Mouse (Mus musculus) MEL (cell line): ENCODE measurements at regions not wholly inside any gene's neighbourhood (a gene's known extent, or its start where the extent isn't known, plus 50 kb on each side); places are given as distances from the start of the nearest gene placed in this dataset.
A peak's percentile ranks its signal among the peaks of the same experiment; 100 is the strongest.

Source experiments
- DNase-seq: peaks from one replicate; pipeline ENCODE4 v3.0.0; 2011; ENCODE audit warnings: low read depth, low spot score
- H3K27ac ChIP-seq: 2 replicates; pipeline ENCODE4 v1.5.1; 2012; ENCODE audit warnings: low read depth, mild to moderate bottlenecking, control low read depth, low read length, moderate library complexity; ENCODE audit not compliant: control insufficient read depth
- H3K27me3 ChIP-seq, 2 experiments: fragments of 150-350 bp in 1 of 2; sonication (generic) in 1 of 2; 2 replicates each; pipeline ENCODE4 v1.6.1; 2012; ENCODE audit warnings: low read length in 2 of 2, mild to moderate bottlenecking in 2 of 2, improper control_type of control experiment in 1 of 2, moderate library complexity in 1 of 2; ENCODE audit not compliant: insufficient read depth in 2 of 2, control insufficient read depth in 1 of 2
- H3K36me3 ChIP-seq, 2 experiments: 2 replicates each; pipeline ENCODE4 v1.6.1; 2012 to 2014; ENCODE audit warnings: low read length in 2 of 2, improper control_type of control experiment in 1 of 2, inconsistent platforms in 1 of 2, mild to moderate bottlenecking in 1 of 2; ENCODE audit not compliant: insufficient read depth in 2 of 2, control insufficient read depth in 1 of 2
- H3K4me1 ChIP-seq, 2 experiments: fragments of 150-350 bp in 1 of 2; sonication (generic) in 1 of 2; 2 replicates each; pipeline ENCODE4 v1.6.1; 2012; ENCODE audit warnings: low read length in 2 of 2, improper control_type of control experiment in 1 of 2, mild to moderate bottlenecking in 1 of 2; ENCODE audit not compliant: insufficient read depth in 2 of 2, control insufficient read depth in 1 of 2
- H3K4me3 ChIP-seq, 2 experiments: fragments of 150-350 bp in 1 of 2; sonication (generic) in 1 of 2; 2 replicates each; pipeline ENCODE4 v1.5.1; 2012; ENCODE audit warnings: low read depth in 2 of 2, low read length in 2 of 2, mild to moderate bottlenecking in 2 of 2, moderate library complexity in 2 of 2, control low read depth in 1 of 2, improper control_type of control experiment in 1 of 2; ENCODE audit not compliant: control insufficient read depth in 1 of 2, insufficient read depth in 1 of 2
- H3K79me2 ChIP-seq: 2 replicates; pipeline ENCODE4 v1.6.1; 2012; ENCODE audit warnings: mild to moderate bottlenecking, low read length, moderate library complexity; ENCODE audit not compliant: control insufficient read depth, poor library complexity, insufficient read depth
- H3K9ac ChIP-seq: 2 replicates; pipeline ENCODE4 v1.6.1; 2012; ENCODE audit warnings: low read depth, mild to moderate bottlenecking, control low read depth, low read length, moderate library complexity; ENCODE audit not compliant: control insufficient read depth, poor library complexity, severe bottlenecking
- H3K9me3 ChIP-seq: fragments of 150-350 bp; sonication (generic); replicated peaks from 2 replicates; pipeline ENCODE4 v1.6.1; 2012; ENCODE audit warnings: mild to moderate bottlenecking, low read length, improper control_type of control experiment, moderate library complexity; ENCODE audit not compliant: insufficient read depth
- BHLHE40 ChIP-seq: IDR thresholded peaks from 2 replicates; pipeline ENCODE4 v1.6.1; 2012; ENCODE audit warnings: low read depth, mild to moderate bottlenecking, inconsistent platforms, low read length, improper control_type of control experiment, borderline replicate concordance
- CHD1 ChIP-seq: IDR thresholded peaks from 2 replicates; pipeline ENCODE4 v1.6.1; 2012; ENCODE audit warnings: low read depth, mild to moderate bottlenecking, inconsistent platforms, low read length, improper control_type of control experiment
- CHD2 ChIP-seq: IDR thresholded peaks from 2 replicates; pipeline ENCODE4 v1.6.1; 2011; ENCODE audit warnings: low read length, improper control_type of control experiment
- EP300 ChIP-seq, 2 experiments: IDR thresholded peaks; 2 replicates each; pipeline ENCODE4 v1.6.1; 2011; ENCODE audit warnings: improper control_type of control experiment in 2 of 2, low read length in 2 of 2, low read depth in 1 of 2, mild to moderate bottlenecking in 1 of 2
- ETS1 ChIP-seq: IDR thresholded peaks from 2 replicates; pipeline ENCODE4 v1.6.1; 2012; ENCODE audit warnings: low read depth, mild to moderate bottlenecking, inconsistent platforms, low read length, improper control_type of control experiment, moderate library complexity
- GABPA ChIP-seq: IDR thresholded peaks from 2 replicates; pipeline ENCODE4 v1.6.1; 2012; ENCODE audit warnings: low read depth, mild to moderate bottlenecking, inconsistent platforms, low read length, improper control_type of control experiment, moderate library complexity
- GATA1 ChIP-seq: IDR thresholded peaks from 2 replicates; pipeline ENCODE4 v1.6.1; 2011; ENCODE audit warnings: low read depth, low read length, improper control_type of control experiment
- JUND ChIP-seq: IDR thresholded peaks from 2 replicates; pipeline ENCODE4 v1.6.1; 2011; ENCODE audit warnings: low read depth, mild to moderate bottlenecking, improper control_type of control experiment, low read length
- KAT2A ChIP-seq: conservative IDR thresholded peaks from 2 replicates; pipeline ENCODE4 v1.6.1; 2012; ENCODE audit warnings: low read depth, low read length, improper control_type of control experiment, inconsistent platforms
- MAZ ChIP-seq: IDR thresholded peaks from 2 replicates; pipeline ENCODE4 v1.6.1; 2012; ENCODE audit warnings: low read depth, mild to moderate bottlenecking, inconsistent platforms, low read length, improper control_type of control experiment
- MYB ChIP-seq: IDR thresholded peaks from 2 replicates; pipeline ENCODE4 v1.6.1; 2011; ENCODE audit warnings: mild to moderate bottlenecking, low read depth, low read length, improper control_type of control experiment
- POLR2AphosphoS5 ChIP-seq: IDR thresholded peaks from 2 replicates; pipeline ENCODE4 v1.6.1; 2012; ENCODE audit warnings: low read depth, borderline replicate concordance, mild to moderate bottlenecking, inconsistent platforms, low read length, moderate library complexity, mixed read lengths
- RCOR1 ChIP-seq: IDR thresholded peaks from 2 replicates; pipeline ENCODE4 v1.6.1; 2012; ENCODE audit warnings: low read depth, mild to moderate bottlenecking, inconsistent platforms, low read length, improper control_type of control experiment
- SIN3A ChIP-seq: IDR thresholded peaks from 2 replicates; pipeline ENCODE4 v1.6.1; 2012; ENCODE audit warnings: low read length, improper control_type of control experiment, inconsistent platforms
- TAL1 ChIP-seq: IDR thresholded peaks from 2 replicates; pipeline ENCODE4 v1.6.1; 2012; ENCODE audit warnings: mild to moderate bottlenecking, inconsistent platforms, low read length, moderate library complexity, mixed read lengths
- TBP ChIP-seq: IDR thresholded peaks from 2 replicates; pipeline ENCODE4 v1.8.0; 2011; ENCODE audit warnings: low read depth, low read length, improper control_type of control experiment
- TCF12 ChIP-seq: IDR thresholded peaks from 2 replicates; pipeline ENCODE4 v1.6.1; 2014; ENCODE audit warnings: low read depth, mild to moderate bottlenecking, inconsistent platforms, low read length, improper control_type of control experiment, moderate library complexity
- UBTF ChIP-seq: IDR thresholded peaks from 2 replicates; pipeline ENCODE4 v1.6.1; 2012; ENCODE audit warnings: low read depth, mild to moderate bottlenecking, inconsistent platforms, low read length, improper control_type of control experiment, moderate library complexity, borderline replicate concordance; ENCODE audit not compliant: insufficient read depth
- USF2 ChIP-seq, 2 experiments: IDR thresholded peaks; 2 replicates each; pipeline ENCODE4 v1.6.1; 2011 to 2012; ENCODE audit warnings: improper control_type of control experiment in 2 of 2, low read length in 2 of 2, borderline replicate concordance in 1 of 2, inconsistent platforms in 1 of 2, low read depth in 1 of 2, mild to moderate bottlenecking in 1 of 2; ENCODE audit not compliant: insufficient read depth in 1 of 2
- ZKSCAN1 ChIP-seq: IDR thresholded peaks from 2 replicates; pipeline ENCODE4 v1.6.1; 2012; ENCODE audit warnings: low read depth, mild to moderate bottlenecking, inconsistent platforms, low read length, improper control_type of control experiment, moderate library complexity
- ZMIZ1 ChIP-seq: IDR thresholded peaks from 2 replicates; pipeline ENCODE4 v1.6.1; 2012; ENCODE audit warnings: low read depth, mild to moderate bottlenecking, inconsistent platforms, low read length, improper control_type of control experiment, moderate library complexity
- ZNF384 ChIP-seq: IDR thresholded peaks from 2 replicates; pipeline ENCODE4 v1.6.1; 2012; ENCODE audit warnings: low read depth, mild to moderate bottlenecking, inconsistent platforms, low read length, improper control_type of control experiment

DNA sequence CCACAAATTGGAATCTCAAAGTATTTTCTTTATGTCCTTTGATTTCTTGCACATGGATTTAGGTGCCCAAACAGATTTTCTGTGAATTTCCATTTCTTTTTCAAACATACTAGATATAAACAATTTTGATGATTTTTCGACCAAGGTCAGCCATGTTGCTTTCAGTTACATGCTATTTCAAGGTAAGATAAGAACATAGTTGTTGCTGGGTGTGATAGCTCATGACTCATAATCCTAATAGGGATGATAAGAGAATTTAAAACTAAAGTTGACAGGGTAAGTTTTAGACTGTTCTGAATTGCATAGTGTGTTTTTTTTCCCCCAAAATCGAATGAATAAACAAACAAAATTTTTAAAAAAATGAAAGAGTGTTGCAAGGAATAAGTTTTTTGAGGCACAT lies 579.9 kb upstream of the Zfp960 start:
- DNase-seq, result peak; percentile 47
- Histone ChIP-seq H3K36me3 (peaks cover 0 to 24% of the 10 kb centered on the region in 2 experiments; a peak in 2 of 4 replicates), H3K27ac (peak overlapping the region; percentile 77), H3K27me3 (no peaks in the 10 kb centered on the region), H3K4me3 (peak overlapping the region in 1 of 2 experiments; percentile 32; a peak in 1 of 4 replicates), H3K79me2 (no peaks in the 10 kb centered on the region), H3K9me3 (no peaks in the 10 kb centered on the region), H3K4me1 (peaks cover 0 to 16% of the 10 kb centered on the region in 2 experiments; a peak in 2 of 4 replicates), H3K9ac (0 out of 2 replicates have a peak overlapping the region, but pooled peaks have one; percentile 18)
- TF ChIP-seq POLR2AphosphoS5 (no peak), TBP (no peak), GATA1 (peak; percentile 84), ZKSCAN1 (no peak), ETS1 (peak; percentile 53), MYB (peak; percentile 54; the same call in 1 of the 2 replicates), MAZ (no peak), CHD2 (no peak), TCF12 (peak; percentile 52; the same call in 1 of the 2 replicates), KAT2A (no peak), EP300 (IDR thresholded peaks at IDR 0.05; ENCODE audit: low read depth in 1 of 2, low read length in 2 of 2) (peak; percentile 82 to 85), CHD1 (no peak), ZMIZ1 (no peak), RCOR1 (peak; percentile 46; the same call in 1 of the 2 replicates), USF2 (IDR thresholded peaks at IDR 0.05; ENCODE audit: borderline replicate concordance in 1 of 2, insufficient read depth in 1 of 2, low read depth in 1 of 2, low read length in 2 of 2) (no peak), ZNF384 (0 out of 2 replicates have a peak, but pooled peaks have one; percentile 7), GABPA (no peak), BHLHE40 (no peak), SIN3A (no peak)

DNA sequence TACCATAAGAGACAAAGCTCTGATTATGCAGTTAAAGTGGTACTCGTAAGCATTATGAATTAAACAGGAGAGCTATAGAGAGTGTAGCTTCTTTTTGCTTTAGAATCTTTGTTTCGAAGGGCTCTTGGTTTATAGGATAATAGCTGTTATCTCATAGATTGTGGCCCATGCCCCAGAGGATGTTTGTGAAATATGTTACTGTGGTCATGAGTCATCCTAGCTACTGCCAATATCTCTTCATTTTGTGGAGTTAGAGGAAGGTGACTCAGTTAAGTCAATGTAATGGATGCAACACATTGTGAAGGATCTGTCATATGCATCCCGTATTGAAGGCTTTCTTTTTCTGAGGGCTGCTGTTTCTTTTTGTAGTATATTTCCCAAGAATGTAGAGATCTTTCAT lies 582.2 kb upstream of the Zfp960 start:
- H3K27ac ChIP-seq, result peak overlapping the region; percentile 61
- H3K36me3 ChIP-seq, result peaks cover 0 to 24% of the 10 kb centered on the region in 2 experiments; a peak in 2 of 4 replicates
- H3K9ac ChIP-seq, result peak overlapping the region; percentile 32; the same call in 1 of the 2 replicates
- no peaks in the 10 kb centered on the region for H3K79me2 ChIP-seq
- peak; percentile 90 for DNase-seq
- peaks cover 0 to 16% of the 10 kb centered on the region in 2 experiments; a peak in 2 of 4 replicates for H3K4me1 ChIP-seq
- H3K27me3 ChIP-seq, result no peaks in the 10 kb centered on the region
- TF ChIP-seq GATA1 (peak; percentile 89), ETS1 (peak; percentile 88), TBP (no peak), RCOR1 (peak; percentile 80), SIN3A (0 out of 2 replicates have a peak, but pooled peaks have one; percentile 28), EP300 (IDR thresholded peaks at IDR 0.05; ENCODE audit: low read depth in 1 of 2, low read length in 2 of 2) (peak; percentile 88 to 94), BHLHE40 (no peak), JUND (peak; percentile 91), POLR2AphosphoS5 (no peak), TAL1 (peak; percentile 34; the same call in 1 of the 2 replicates), UBTF (no peak), TCF12 (peak; percentile 59)
- TF ChIP-seq, all 39 proteins: peak for 8
- Histone ChIP-seq H3K9me3 (no peaks in the 10 kb centered on the region), H3K4me3 (peak overlapping the region in 1 of 2 experiments; percentile 26; a peak in 1 of 4 replicates)
